Mouse (Mus musculus): ENCODE data around the gene Hps5. TPM values are rescaled to one million over a fixed set of nuclear protein-coding genes. Genes with fewer than 3 reads are reported as not detected.
"Not testable (repeated sequence)": the region's sequence is repeated elsewhere in the genome, so short reads cannot be mapped to it uniquely, and the experiment has no call there.

Gene Hps5
- polyA plus RNA-seq, 1 experiment from 2014 or later, result 10.7 TPM

GRCm38 (mm10) chr7:46751490-46751889 lies 44.4 kb downstream of the Hps5 start, which contains the start of gene Saa2:
Saa2 (plus strand) TSS chr7:46751790.
- Histone ChIP-seq H3K36me3 (no peaks in the 10 kb centered on the region), H3K4me3 (no peak within 1 kb of the TSS), H3K4me1 (no peaks in the 10 kb centered on the region), H3K4me2 (no peak within 1 kb of the TSS), H3K9me3 (replicated peaks) (no peaks in the 10 kb centered on the region), H3K27me3 (replicated peaks) (no peaks in the 10 kb centered on the region), H3K9ac (no peak within 1 kb of the TSS), H3K27ac (no peak within 1 kb of the TSS)
- WGBS (ENCODE audit: insufficient replicate concordance), result 58% methylated on average over 3 of the region's 3 CpGs
- no peak for ATAC-seq

- H3K9me3 ChIP-seq (replicated peaks), result no peaks in the 10 kb centered on the region
- no peaks in the 10 kb centered on the region for H3K27me3 ChIP-seq (replicated peaks)
- H3K4me1 ChIP-seq, result no peaks in the 10 kb centered on the region
- H3K4me3 ChIP-seq, result no peak overlapping the region
- no peak overlapping the region for H3K4me2 ChIP-seq
- 72% methylated on average over 3 of the region's 3 CpGs for WGBS (ENCODE audit: insufficient replicate concordance)
- H3K27ac ChIP-seq, result no peak overlapping the region
- no peaks in the 10 kb centered on the region for H3K36me3 ChIP-seq
- no peak overlapping the region for H3K9ac ChIP-seq
- ATAC-seq, result no peak
These were observed 47.4 kb downstream of the Hps5 start for GRCm38 (mm10) chr7:46748459-46748858.

GRCm38 (mm10) chr7:46746381-46746780 lies 49.5 kb downstream of the Hps5 start:
- Histone ChIP-seq H3K4me3 (no peak overlapping the region), H3K27ac (no peak overlapping the region), H3K36me3 (no peaks in the 10 kb centered on the region), H3K4me1 (no peaks in the 10 kb centered on the region), H3K4me2 (no peak overlapping the region), H3K9me3 (replicated peaks) (no peaks in the 10 kb centered on the region), H3K27me3 (replicated peaks) (no peaks in the 10 kb centered on the region), H3K9ac (no peak overlapping the region)
- no peak for ATAC-seq
- 75% methylated on average over 7 of the region's 7 CpGs for WGBS (ENCODE audit: insufficient replicate concordance)

GRCm38 (mm10) chr7:46745816-46746215 lies 50.0 kb downstream of the Hps5 start:
- no peak overlapping the region for H3K9ac ChIP-seq
- no peaks in the 10 kb centered on the region for H3K36me3 ChIP-seq
- no peaks in the 10 kb centered on the region for H3K9me3 ChIP-seq (replicated peaks)
- H3K27me3 ChIP-seq (replicated peaks), result no peaks in the 10 kb centered on the region
- ATAC-seq, result no peak
- no peak overlapping the region for H3K27ac ChIP-seq
- H3K4me1 ChIP-seq, result no peaks in the 10 kb centered on the region
- no peak overlapping the region for H3K4me3 ChIP-seq
- no peak overlapping the region for H3K4me2 ChIP-seq
- WGBS (ENCODE audit: insufficient replicate concordance), result 56% methylated on average over 3 of the region's 3 CpGs

GRCm38 (mm10) chr7:46742880-46743279 lies 53.0 kb downstream of the Hps5 start, which contains the start of gene Saa1:
Saa1 (minus strand) TSS chr7:46742980.
- H3K4me1 ChIP-seq; H3K27ac ChIP-seq; H3K4me2 ChIP-seq; H3K9me3 ChIP-seq (replicated peaks); H3K27me3 ChIP-seq (replicated peaks); H3K9ac ChIP-seq; ATAC-seq; H3K36me3 ChIP-seq; H3K4me3 ChIP-seq: not testable (repeated sequence)
- WGBS (ENCODE audit: insufficient replicate concordance), result 63% methylated on average over 3 of the region's 3 CpGs

- H3K4me1 ChIP-seq; H3K9me3 ChIP-seq (replicated peaks); H3K4me3 ChIP-seq; H3K4me2 ChIP-seq; H3K27ac ChIP-seq; H3K36me3 ChIP-seq; ATAC-seq; H3K27me3 ChIP-seq (replicated peaks); H3K9ac ChIP-seq: not testable (repeated sequence)
- 59% methylated on average over 5 of the region's 5 CpGs for WGBS (ENCODE audit: insufficient replicate concordance)
These were observed 55.8 kb downstream of the Hps5 start for GRCm38 (mm10) chr7:46740041-46740440.

- Histone ChIP-seq H3K9me3 (replicated peaks) (no peaks in the 10 kb centered on the region), H3K4me3 (no peak overlapping the region), H3K4me1 (no peaks in the 10 kb centered on the region), H3K9ac (no peak overlapping the region), H3K27ac (no peak overlapping the region), H3K36me3 (no peaks in the 10 kb centered on the region), H3K4me2 (no peak overlapping the region), H3K27me3 (replicated peaks) (no peaks in the 10 kb centered on the region)
- no peak for ATAC-seq
- 58% methylated on average over 12 of the region's 12 CpGs for WGBS (ENCODE audit: insufficient replicate concordance)
These were observed 57.1 kb downstream of the Hps5 start for GRCm38 (mm10) chr7:46738561-46739460.

GRCm38 (mm10) chr7:46734983-46735382 lies 60.9 kb downstream of the Hps5 start:
- no peaks in the 10 kb centered on the region for H3K36me3 ChIP-seq
- no peak overlapping the region for H3K4me3 ChIP-seq
- H3K27ac ChIP-seq, result no peak overlapping the region
- no peaks in the 10 kb centered on the region for H3K9me3 ChIP-seq (replicated peaks)
- H3K4me2 ChIP-seq, result no peak overlapping the region
- H3K27me3 ChIP-seq (replicated peaks), result no peaks in the 10 kb centered on the region
- no peaks in the 10 kb centered on the region for H3K4me1 ChIP-seq
- ATAC-seq, result no peak
- 47% methylated on average over 2 of the region's 2 CpGs for WGBS (ENCODE audit: insufficient replicate concordance)
- H3K9ac ChIP-seq, result no peak overlapping the region

GRCm38 (mm10) chr7:46732458-46732857 lies 63.4 kb downstream of the Hps5 start, which contains the start of gene Saa4:
Saa4 (minus strand) TSS chr7:46732603.
- Histone ChIP-seq H3K9me3 (replicated peaks) (no peaks in the 10 kb centered on the region), H3K27me3 (replicated peaks) (no peaks in the 10 kb centered on the region), H3K4me2 (no peak within 1 kb of the TSS), H3K4me3 (no peak within 1 kb of the TSS), H3K9ac (no peak within 1 kb of the TSS), H3K36me3 (no peaks in the 10 kb centered on the region), H3K4me1 (no peaks in the 10 kb centered on the region), H3K27ac (no peak within 1 kb of the TSS)
- 63% methylated on average over 4 of the region's 4 CpGs for whole genome bisulfite sequencing (ENCODE audit: insufficient replicate concordance)
- no peak for ATAC-seq

- 70% methylated on average over 1 of the region's 1 CpGs for WGBS (ENCODE audit: insufficient replicate concordance)
- H3K36me3 ChIP-seq, result no peaks in the 10 kb centered on the region
- ATAC-seq, result no peak
- H3K4me1 ChIP-seq, result no peaks in the 10 kb centered on the region
- no peak overlapping the region for H3K4me2 ChIP-seq
- 0 out of 2 replicates have a peak, but pooled peaks cover 11% of the 10 kb centered on the region for H3K27me3 ChIP-seq (replicated peaks)
- no peak overlapping the region for H3K4me3 ChIP-seq
- H3K27ac ChIP-seq, result no peak overlapping the region
- H3K9me3 ChIP-seq (replicated peaks), result no peaks in the 10 kb centered on the region
- no peak overlapping the region for H3K9ac ChIP-seq
These were observed 68.3 kb downstream of the Hps5 start for GRCm38 (mm10) chr7:46727584-46727983.

- no peaks in the 10 kb centered on the region for H3K36me3 ChIP-seq
- H3K27ac ChIP-seq, result no peak overlapping the region
- H3K27me3 ChIP-seq (replicated peaks), result peaks cover 20% of the 10 kb centered on the region
- no peak overlapping the region for H3K4me2 ChIP-seq
- peaks cover 10% of the 10 kb centered on the region; the same call in 1 of the 2 replicates for H3K4me1 ChIP-seq
- ATAC-seq, result no peak; the same call in 1 of the 2 replicates
- no peak overlapping the region for H3K4me3 ChIP-seq
- no peak overlapping the region for H3K9ac ChIP-seq
- no peaks in the 10 kb centered on the region for H3K9me3 ChIP-seq (replicated peaks)
- WGBS (ENCODE audit: insufficient replicate concordance), result 58% methylated on average over 5 of the region's 5 CpGs
These were observed 71.5 kb downstream of the Hps5 start for GRCm38 (mm10) chr7:46724396-46724795.

- H3K4me1 ChIP-seq, result peaks cover 10% of the 10 kb centered on the region; the same call in 1 of the 2 replicates
- no peaks in the 10 kb centered on the region for H3K9me3 ChIP-seq (replicated peaks)
- no peak overlapping the region for H3K4me3 ChIP-seq
- H3K4me2 ChIP-seq, result no peak overlapping the region
- H3K9ac ChIP-seq, result no peak overlapping the region
- 0 out of 2 replicates have a peak overlapping the region, but pooled peaks have one; percentile 2 for H3K27ac ChIP-seq
- no peaks in the 10 kb centered on the region for H3K36me3 ChIP-seq
- peaks cover 20% of the 10 kb centered on the region for H3K27me3 ChIP-seq (replicated peaks)
- 67% methylated on average over 3 of the region's 3 CpGs for WGBS (ENCODE audit: insufficient replicate concordance)
- ATAC-seq, result peak; percentile 57; the same call in 1 of the 2 replicates
These were observed 72.0 kb downstream of the Hps5 start for GRCm38 (mm10) chr7:46723849-46724248.

Measured in liver, embryonic 12.5 days (tissue).